Mouse (Mus musculus) olfactory bulb, adult 2 months (tissue): Measurements from ENCODE around the gene Pkm.

Experiments used
- CTCF ChIP-seq: fragments of 200-500 bp; IDR thresholded peaks from 2 replicates; pipeline ENCODE4 v1.5.1; 2012; ENCODE audit warnings: low read depth, mild to moderate bottlenecking, low read length, moderate library complexity; ENCODE audit not compliant: insufficient read depth
- POLR2A ChIP-seq: fragments of 200-500 bp; IDR thresholded peaks from 2 replicates; pipeline ENCODE4 v1.6.1; 2012; ENCODE audit warnings: mild to moderate bottlenecking, low read depth, low read length, moderate library complexity; ENCODE audit not compliant: insufficient read depth

DNA sequence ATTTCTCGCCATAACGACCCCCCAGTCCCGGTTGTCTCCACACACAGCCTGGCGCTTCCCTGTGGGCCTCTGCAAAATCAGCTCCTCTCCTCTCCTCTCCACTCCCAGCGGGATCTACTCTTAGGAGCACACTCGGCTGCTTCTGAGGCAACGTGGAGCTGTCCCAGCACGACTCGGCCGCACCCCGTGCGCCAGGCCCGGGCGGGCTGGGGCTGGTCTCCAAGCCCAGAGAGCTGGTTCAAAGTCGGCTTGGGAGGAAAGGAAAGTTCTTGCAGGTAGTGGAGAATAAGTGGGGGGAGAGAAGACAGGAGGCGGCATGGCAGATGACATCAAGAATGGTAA lies 24.3 kb downstream of the Pkm start:
- TF ChIP-seq CTCF, result no peak
- no peak for TF ChIP-seq POLR2A
